Mouse (Mus musculus) testis, adult 2 months (tissue): Measurements from ENCODE around the gene Tcf7l1.

ENCODE experiments used
- CTCF ChIP-seq: fragments of 200-500 bp; IDR thresholded peaks from 2 replicates; pipeline ENCODE4 v1.5.1; 2012; ENCODE audit warnings: low read depth, mild to moderate bottlenecking, inconsistent platforms, low read length, moderate library complexity; ENCODE audit not compliant: control insufficient read depth, insufficient read depth, insufficient replicate concordance
- POLR2A ChIP-seq: fragments of 200-500 bp; IDR thresholded peaks from 2 replicates; pipeline ENCODE4 v1.6.1; 2012; ENCODE audit warnings: low read depth, mild to moderate bottlenecking, inconsistent platforms, low read length, moderate library complexity; ENCODE audit not compliant: control insufficient read depth

DNA sequence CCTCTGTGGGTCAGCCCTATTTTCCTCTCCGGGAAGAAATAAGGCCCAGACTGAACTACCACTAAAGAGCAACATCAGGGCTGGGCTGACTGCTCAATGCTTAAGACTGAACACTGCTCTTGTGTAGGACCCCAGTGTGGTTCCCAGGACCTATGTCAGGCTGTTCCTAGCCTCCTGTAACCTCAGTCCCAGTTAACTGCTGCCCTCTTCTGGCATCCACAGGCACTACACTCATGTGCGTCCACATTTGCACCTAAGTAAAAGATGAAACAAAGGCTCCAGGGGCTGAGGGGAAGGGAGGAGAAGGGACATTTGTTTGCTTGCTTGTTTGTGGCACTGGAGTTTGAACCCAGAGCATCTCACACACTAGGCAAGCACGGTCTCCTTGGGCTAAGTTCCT lies 39.8 kb upstream of the Tcf7l1 start:
- TF ChIP-seq CTCF (peak; percentile 54; the same call in 1 of the 2 replicates), POLR2A (no peak)
